Mouse (Mus musculus) spleen, adult 2 months (tissue): ENCODE data around the gene Tex38.

Source experiments
- CTCF ChIP-seq: fragments of 200-500 bp; IDR thresholded peaks from 2 replicates; pipeline ENCODE4 v1.5.1; 2011; ENCODE audit warnings: mild to moderate bottlenecking, inconsistent platforms; ENCODE audit not compliant: insufficient read depth, insufficient read length, insufficient replicate concordance; ENCODE audit errors: extremely low read depth
- POLR2A ChIP-seq: fragments of 200-500 bp; IDR thresholded peaks from 2 replicates; pipeline ENCODE4 v1.6.1; 2011; ENCODE audit warnings: low read depth, low read length, inconsistent platforms

DNA sequence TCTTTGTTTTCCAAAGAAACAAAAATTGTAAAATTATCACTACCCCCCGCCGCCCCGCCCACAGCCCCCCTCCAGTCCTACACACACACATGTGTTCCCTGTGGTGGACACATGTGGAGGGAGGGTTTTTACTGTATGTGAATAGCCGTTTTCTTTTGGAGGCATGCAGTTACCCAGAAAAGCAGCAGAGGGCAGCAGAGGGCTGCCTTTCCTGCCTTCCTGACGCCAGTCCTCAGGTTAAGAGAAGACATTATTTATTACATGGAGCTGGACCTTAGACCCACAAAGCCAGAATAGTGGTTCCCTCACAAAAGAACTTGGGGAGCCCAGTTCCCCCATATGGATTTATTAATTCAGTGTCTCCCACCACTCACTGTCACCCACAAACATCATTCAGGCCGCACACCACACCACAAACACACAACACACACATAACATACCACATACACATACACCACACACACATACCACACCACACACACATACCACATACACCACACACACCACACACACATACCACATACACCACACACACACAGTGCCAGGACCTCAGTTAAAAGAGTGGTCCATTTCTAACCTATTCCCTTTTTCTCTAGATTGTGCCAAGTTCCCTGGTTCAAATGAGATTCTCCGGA, 49.1 kb downstream of the Tex38 start:
- no peak for TF ChIP-seq POLR2A
- peak; percentile 92; the same call in 1 of the 2 replicates for TF ChIP-seq CTCF
